Mouse (Mus musculus): ENCODE results near the gene Sync.

GRCm38 (mm10) chr4:129286683-129287471 lies 540 bp upstream of the Sync start:
- TF ChIP-seq CTCF (IDR thresholded peaks at IDR 0.05; ENCODE audit: extremely low read depth, insufficient read depth, low read length) (no peak), POLR2A (IDR thresholded peaks at IDR 0.05; ENCODE audit: extremely low read depth, insufficient read depth, low read length) (no peak)

Data from cortical plate, adult 2 months (tissue).